Mouse (Mus musculus) MEL-GATA-1-ER (cell line): ENCODE data around the gene Sipa1l2.
"Not testable (repeated sequence)": the region's sequence is repeated elsewhere in the genome, so short reads cannot be mapped to it uniquely, and the experiment has no call there.

ENCODE experiments used
- DNase-seq: peaks from one replicate; pipeline ENCODE4 v3.0.0-alpha.2; 2012; ENCODE audit warnings: low read depth; ENCODE audit errors: extremely low read depth

Gene Sipa1l2

DNA sequence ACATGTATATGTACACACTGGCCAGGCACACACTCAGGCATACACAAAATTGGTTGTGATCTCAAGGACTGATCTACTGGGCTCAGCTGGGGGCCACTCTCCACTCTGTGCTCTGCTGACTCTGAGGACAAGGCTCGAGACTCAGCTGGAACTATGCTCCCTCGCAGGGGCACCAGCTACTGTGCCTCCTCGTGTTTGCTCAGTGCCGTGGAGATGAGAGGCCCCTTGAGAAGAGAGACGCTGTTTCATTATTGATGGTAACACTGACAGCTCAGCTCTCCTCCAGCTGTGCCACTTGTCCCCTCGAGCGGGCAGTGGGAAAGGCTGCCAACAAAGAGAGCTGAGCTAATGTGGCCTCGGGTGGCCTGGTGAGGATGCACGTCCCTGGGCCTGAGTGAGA, 161.9 kb downstream of the Sipa1l2 start:
- no peak for DNase-seq

DNA sequence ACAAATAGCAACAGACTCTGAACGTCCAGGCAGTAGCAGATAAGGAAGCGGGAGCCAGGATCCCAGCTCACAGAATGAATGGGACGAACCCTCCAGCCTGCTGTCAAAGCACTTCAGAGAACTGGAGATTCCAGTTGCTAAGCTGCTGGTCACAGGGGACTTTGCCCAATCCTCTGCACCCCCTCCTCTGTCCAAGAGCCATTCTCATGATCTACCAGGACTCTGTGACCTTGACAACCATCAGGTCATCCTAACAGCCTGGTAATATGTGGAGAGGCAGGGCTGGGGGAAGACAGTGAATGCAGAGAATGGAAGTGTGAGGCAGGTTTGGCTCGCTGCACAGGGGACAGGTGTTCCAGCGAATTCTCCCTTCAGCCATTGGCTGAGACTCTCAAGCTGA, 163.2 kb downstream of the Sipa1l2 start:
- DNase-seq: no peak

DNA sequence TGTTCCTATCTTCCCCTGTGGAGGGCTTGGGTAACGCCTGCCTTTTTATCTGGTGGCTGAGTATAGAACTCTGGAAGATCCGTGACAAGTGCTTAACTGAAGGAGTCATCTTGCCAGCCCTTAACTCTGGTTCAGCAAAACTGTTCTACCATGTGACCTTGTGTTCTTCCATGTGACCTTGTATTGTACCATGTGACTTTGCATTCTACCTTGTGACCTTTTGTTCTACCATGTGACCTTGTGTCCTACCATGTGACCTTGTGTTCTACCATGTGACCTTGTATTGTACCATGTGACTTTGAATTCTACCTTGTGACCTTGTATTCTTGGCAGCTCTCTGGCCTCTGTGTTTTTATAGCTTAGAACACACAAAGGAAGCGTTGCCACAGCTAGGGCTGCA, 168.3 kb downstream of the Sipa1l2 start:
- no peak for DNase-seq

DNA sequence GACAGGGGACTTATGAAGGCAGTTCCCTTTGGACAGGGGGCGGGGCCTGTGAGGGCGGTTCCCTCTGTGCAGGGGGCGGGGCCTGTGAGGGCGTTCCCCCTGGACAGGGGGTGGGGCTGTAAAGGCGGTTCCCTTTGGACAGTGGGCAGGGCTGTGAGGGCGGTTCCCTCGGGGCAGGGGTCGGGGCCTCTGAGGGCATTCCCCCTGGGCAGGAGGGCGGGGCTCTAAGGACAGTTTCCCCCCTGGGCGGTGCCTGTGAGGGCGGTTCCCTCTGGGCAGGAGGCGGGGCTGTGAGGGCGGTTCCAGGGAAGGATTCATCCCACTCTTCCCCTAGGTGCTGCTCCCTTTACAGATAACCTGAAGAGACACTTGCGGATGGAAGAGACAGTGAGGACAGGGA, 171.6 kb downstream of the Sipa1l2 start:
- no peak for DNase-seq

DNA sequence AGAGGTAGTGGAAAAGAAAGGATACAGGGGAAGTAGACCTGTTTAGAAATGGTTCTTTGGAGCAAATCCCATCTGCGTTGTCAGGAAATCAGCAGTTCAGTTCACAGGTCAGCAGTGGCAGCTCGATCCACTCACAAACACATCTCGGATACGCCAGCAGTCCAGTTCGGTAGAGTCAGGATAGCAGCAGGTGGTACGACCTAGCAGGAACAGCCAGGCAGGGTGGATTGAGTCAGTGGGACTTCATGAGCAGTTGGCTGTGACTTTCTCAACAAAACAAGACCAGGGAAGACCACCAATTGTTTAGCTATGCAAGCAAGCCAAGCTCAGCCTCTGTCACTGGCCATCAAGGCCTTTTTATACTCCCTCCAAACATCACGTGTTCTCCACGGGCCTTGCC, 173.9 kb downstream of the Sipa1l2 start:
- not testable (repeated sequence) for DNase-seq

DNA sequence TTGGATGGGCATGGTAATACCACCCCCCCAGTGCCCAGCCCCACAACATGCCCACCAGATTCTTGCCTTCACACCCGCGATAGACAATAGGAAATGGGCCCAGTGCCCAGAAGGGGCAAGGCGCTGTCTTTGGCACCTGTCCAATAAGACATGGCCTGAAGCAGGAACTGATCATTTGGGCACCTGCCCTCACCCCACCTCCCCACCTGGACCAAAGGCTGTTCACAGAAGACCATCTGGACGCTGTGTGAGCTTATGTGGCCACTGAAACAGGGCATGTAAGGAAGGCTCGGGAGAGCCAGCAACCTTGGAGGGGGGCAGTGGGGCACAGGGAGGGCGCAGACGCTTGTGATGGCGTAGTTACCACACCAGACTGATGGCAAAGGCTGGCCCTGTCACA, 174.6 kb downstream of the Sipa1l2 start:
- DNase-seq: no peak

DNA sequence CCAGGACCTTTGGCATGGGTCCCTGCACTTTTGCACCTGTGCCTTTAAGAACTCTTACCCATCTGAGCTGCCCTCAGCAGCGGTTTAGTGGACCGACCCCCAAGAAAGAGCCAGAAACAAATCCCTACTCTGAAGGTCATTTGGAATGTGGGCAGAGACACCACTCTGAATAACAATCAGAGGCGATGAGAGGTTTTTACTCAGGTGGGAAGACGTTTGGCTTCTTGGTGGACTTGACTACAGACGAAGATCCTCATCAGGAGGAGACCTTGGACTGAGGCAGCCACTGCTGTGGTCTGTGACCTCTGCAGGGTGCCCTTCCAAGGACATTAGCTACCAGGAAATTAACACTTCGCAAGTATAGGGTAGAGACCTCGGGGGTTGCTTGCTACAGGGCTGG, 177.9 kb downstream of the Sipa1l2 start:
- no peak for DNase-seq

DNA sequence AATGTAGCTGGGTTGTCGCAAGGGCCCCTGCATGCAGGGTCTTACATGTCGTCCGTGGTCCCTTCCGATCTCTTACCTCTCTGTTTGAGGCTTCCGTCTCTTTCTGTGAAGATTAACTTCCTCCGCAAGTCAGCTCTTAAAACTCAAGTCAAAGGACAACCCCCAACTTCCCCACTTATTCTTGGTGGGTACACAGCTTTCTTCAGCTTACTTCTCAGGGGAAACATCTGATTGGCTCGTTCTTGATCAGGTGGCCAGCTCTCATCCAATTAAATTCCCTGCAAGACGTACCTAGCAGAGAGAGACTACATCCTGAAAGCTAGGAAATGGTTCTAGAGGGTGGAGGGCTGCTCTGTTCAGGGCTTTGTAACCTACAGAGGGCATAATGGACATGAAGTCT, 178.3 kb downstream of the Sipa1l2 start:
- DNase-seq: no peak

DNA sequence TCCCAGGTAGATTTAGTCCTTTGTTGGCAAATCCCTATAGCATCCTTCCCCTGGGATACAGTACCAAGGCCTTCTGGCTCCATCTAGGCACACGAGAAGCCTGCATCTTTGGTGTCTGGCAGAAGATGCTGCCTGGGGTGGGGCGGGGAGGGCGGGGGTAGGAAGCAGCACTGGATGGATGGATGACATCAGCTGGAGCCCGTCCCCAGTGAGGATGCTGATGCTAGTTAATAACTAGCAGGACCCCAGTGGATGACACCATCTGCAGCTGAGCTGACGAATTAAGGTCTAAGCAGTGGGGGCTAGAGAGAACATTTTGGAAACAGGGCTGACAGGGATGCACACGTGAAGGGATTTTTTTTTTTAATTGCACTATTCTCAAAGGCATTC, 179.1 kb downstream of the Sipa1l2 start:
- no peak for DNase-seq

DNA sequence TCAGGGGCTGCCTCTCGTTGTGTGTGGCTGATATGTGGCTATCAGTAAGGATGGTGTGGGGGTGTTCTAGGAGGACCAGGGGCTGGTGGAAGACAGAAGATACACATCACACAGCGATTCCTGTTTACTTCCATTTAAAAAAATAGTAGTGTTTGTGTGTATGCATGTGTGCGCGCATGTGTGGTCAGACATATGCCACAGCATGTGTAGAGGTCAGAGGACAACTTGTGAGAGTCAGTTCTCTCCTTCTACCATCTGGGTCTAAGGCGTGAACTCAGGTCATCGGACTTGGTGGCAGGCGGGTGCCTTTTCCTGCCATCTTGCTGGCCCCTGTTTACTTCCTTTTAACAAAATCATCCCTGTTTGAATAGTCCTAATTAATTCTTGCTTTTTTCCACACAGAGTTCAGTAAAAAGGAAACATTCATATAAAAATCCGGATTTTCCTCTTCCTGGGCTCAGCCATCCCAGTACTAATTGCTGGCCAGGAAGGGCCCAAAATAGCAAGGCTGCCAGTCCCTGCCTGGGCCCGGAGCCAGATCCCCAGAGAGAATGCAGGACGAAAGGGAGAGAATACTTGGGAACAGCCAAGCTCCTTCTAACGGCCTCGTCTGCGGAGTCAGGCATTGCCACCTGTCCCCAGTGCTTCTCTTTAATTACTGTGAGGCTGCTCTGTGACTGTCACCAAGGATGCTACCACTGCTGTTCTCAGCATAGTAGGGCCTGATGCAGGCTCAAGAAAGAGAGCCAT, 179.7 kb downstream of the Sipa1l2 start:
- no peak for DNase-seq

DNA sequence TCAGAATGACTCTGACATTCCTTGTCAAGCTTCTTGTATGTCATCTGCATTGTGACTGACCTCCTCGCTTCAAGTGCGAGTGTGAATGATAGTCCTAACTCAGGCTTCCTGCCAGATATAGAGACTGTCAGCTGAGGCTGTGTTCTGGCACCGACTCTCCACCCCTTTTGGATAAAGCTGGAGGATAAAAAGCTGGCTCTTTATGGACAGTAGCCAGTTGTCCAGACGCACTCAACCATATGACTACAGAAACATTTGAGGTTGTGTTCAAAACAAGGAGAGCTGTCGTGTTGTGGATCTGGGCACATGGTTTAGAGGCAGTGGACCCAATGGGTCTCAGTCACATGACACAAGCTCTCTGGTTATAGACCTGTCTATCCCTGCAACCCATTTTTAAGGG, 180.3 kb downstream of the Sipa1l2 start:
- no peak for DNase-seq

DNA sequence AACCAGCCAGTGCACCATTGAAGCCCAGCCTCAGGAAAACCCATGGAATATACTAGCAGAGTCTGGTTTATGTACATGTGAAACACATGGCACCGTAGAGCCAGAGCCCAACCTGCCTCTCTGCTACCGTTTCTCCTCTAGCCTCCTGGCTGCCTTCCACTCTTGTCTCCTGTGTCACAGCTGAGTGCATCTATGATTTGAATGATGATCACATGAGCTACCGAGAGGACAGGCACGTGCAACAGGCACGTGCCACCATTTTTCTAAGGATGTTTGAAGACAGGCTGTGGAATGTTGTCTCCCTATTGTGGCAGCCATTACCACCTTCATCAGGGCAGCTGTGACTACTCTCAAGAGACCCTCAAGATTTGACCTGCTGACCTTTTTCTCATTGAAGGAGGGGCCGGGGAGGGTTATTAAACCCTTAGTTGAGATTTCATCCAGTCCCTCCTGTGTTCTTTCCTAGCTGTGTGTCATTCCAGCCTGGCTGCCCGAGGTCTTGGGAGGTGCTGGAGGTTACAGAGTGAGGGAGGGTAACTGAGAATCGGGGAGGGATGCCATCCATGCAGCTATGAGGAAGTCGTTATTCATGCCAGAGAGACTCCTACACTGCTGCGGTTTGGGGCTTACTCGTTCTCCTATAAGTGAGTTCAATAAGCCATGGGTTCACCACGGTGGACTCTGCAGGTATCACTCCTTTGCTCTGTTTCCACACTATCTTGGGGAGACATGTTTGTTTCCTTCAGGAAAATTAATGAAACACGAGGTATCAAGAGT, 181.0 kb downstream of the Sipa1l2 start:
- no peak for DNase-seq

DNA sequence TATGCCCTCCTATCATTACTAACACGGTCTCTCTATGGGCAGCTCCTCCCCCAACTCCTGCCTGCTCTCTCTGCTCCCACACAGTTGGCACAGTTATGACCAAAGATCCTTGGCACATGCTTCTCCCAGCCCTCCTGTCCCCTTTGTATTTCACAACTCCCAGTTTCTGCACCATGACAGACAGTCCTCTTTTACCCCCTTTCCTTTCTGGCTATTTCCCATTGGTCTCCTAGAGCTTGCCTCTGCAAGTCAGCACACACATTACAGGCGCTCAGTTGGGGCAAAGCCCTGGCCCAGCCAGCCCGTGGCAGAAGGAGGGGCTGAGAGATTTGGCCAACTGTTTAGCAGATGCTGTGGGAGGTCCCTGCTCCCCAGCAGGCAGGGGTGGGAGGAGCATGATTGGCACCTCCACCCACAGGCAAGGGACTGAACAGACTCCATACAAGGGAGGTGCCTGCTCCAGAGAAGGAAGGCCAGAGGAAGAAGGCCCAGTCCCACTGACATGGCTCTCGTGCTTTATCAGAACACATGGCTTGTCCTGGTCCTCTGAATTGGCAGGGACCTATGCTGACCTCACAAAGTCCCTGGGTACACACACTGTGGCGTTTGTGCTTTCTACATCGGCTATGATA, 184.0 kb downstream of the Sipa1l2 start:
- DNase-seq: no peak

DNA sequence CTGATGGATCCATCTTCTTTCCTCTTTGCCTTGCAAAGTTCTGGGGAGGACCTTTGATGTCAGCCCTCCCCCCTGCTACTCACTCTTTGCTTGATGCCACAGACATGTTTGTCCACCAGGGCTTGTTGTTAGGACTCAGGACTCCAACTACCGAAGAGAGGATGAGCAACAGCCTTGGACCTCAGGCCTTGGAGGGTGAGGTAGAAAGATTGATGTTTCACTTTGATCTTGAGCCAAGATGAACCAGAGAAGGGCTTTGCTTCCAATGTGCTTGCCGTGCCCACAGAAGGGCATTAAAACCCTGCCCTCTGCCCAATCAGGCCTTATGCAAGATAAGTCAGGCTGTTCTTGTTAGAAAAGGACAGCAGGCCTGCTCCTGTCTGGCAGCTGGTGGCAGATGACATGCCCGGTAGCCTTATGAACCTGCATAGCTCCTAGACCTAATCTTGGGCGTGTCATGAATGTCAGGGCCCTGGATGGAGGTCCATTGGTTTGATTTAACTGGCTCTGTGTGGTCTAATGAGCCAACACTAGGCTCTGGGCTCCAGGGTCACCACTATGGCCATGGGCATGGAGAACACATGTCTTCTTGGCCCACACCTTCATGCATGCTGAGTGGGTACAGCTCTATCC, 184.9 kb downstream of the Sipa1l2 start:
- no peak for DNase-seq

DNA sequence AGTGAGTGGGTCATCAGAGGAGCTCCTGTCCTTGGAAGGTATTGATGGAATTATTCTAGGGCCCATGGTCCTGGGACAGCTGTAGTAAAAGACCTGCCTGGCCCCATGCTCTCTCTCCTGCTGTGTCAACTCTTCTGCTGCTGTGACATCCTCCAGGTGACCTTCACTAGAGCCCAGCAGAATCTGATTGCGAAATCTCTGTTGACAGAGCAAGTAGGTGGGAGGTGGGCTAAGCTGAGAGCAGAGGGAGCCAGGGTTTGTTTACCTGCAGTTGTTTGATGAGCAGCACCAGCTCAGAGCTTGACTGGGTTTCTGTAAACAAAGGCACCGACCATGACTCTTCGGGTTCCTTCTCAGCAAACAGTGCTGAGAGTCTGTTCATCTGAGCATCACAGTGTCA, 187.9 kb downstream of the Sipa1l2 start:
- no peak for DNase-seq

DNA sequence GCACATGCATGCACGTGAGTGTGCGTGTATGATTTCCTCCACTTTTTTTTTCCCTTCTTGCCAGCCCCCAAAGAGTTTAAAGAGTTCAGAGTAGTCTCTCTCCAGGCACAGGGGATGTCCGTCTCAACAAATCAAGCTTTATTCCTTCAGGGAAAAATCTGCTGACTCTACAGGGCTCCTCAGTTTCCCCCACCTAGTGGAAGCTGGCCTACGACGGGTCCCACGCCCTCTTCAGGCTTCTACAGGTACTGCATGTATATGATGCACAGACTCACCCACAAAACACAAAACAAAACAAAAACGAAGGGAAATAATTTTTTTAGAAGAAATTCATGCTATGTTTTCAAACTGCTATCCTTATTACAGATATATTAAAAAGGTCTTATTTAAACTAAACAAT, 189.7 kb downstream of the Sipa1l2 start:
- no peak for DNase-seq

DNA sequence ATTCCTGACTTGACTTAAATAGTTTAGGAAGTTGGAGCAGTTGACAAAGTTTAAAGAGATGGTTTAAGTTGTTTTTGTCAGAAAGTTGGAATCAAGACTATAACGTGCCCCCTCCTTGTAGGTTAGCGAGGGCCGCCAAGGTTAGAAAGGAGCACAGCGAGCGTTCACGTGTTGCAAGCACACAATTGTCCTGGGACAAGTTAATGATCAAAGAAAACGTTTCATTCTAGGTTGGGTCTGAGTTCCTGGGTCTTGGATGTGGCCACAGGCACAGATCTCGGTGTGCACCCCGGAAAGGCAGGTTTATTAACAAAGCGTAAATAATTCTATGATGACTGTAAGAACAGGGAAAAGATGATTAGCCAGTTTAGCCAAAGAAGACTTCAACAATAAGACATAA, 190.5 kb downstream of the Sipa1l2 start:
- DNase-seq: no peak

DNA sequence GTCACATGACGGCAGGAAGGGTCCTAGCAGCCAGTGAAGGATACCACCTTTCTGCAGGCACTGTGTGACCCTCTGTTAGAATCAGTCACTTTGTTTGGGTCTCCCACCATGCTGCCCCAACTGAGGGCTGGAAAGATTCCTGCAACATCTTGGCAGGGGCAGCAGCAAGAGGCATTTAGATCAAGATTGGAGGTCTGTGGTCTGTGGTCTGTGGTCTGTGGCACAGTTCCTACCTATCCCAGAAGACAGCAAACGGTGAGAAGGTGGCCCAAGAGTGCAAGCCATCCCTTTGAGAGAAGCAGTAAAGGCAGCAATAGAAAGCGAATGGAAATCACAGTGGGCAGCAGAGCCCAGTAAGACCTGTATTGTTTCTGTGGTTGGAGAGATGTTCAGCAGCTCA, 191.9 kb downstream of the Sipa1l2 start:
- no peak for DNase-seq

DNA sequence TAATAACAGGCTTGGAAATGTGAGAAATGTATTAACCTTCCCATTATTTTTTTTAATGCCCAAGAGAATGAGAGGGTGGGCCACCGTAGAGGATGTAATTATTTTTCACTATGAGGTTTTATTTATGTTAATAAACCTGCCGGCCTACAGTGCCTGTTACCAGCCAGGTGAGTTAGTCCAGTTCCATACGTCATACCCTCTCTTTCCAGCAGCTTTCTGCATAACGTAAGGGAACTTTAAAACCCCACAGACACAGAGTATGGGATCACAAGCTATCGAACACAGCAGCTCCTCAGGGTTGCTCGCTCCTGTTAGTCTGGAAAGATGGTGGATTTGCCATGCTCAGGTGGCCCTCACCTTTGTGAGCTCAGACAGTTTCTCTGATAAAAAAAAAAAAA, 193.2 kb downstream of the Sipa1l2 start:
- no peak for DNase-seq

DNA sequence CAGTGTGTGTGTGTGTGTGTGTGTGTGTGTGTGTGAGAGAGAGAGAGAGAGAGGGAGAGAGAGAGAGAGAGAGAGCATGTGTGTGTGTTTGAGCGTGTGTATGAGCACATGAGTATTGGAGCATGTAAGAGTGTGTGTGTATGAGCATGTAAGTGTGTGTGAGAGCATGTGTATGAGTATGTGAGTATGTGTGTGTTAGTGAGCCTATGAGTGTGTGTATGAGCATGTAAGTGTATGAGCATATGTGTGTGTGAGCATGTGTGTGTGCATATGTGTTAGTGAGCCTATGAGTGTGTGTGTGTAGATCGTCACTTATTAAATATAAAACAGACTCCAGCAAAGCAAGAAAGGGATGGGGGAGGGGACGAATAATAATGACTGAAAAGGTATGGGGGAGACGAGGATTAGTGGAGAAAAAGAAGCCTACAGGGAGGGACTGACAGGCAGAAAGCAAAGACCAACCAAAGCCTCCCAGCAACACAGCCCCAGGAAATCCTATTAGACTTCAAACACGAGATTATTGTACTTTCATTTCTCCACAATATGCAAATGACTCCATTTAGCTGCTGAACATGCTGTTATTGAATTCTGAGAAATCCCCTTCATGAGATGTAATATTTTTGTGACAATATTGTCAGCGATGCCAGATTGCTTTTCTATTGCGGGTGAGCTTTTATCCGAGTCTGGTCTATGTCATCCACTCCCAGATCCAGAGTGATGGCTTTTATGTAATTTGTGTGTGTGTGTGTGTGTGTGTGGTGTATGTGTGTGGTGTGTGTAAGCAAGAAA, 193.8 kb downstream of the Sipa1l2 start:
- no peak for DNase-seq

DNA sequence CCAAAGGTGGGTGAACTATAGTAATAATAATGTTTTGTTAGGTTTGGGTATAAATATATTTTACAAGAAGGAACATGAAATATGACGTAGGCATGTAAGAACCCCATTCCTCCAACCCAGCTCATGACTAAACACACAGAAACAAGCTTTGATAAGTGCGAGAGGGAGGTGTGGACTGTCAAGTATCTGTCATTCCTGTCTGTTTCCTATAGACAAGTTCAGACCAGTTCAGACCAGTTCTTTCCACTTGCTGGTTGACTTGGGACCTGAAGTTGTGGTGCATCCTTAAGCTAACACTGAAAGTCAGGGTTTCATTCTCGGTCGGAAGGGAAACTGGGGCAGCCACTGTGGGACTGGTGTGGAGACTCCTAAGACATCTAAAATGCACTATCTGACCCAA, 197.0 kb downstream of the Sipa1l2 start:
- no peak for DNase-seq
